Mouse (Mus musculus) MEL (cell line): ENCODE measurements around the gene Pcdh19.

Source experiments
- CHD2 ChIP-seq: IDR thresholded peaks from 2 replicates; pipeline ENCODE4 v1.6.1; 2011; ENCODE audit warnings: low read length, improper control_type of control experiment
- CTCF ChIP-seq, 3 experiments: IDR thresholded peaks in 2 of 3; conservative IDR thresholded peaks in 1 of 3; 2 replicates each; pipeline ENCODE4 v1.5.1; 2011 to 2012; ENCODE audit warnings: low read length in 3 of 3, low read depth in 2 of 3, mild to moderate bottlenecking in 2 of 3, improper control_type of control experiment in 1 of 3, inconsistent platforms in 1 of 3, mixed read lengths in 1 of 3, moderate library complexity in 1 of 3; ENCODE audit not compliant: control insufficient read depth in 1 of 3, insufficient read depth in 1 of 3, poor library complexity in 1 of 3, severe bottlenecking in 1 of 3
- ELF1 ChIP-seq: IDR thresholded peaks from 2 replicates; pipeline ENCODE4 v1.6.1; 2014; ENCODE audit warnings: low read depth, mild to moderate bottlenecking, inconsistent platforms, low read length, improper control_type of control experiment, moderate library complexity
- ETS1 ChIP-seq: IDR thresholded peaks from 2 replicates; pipeline ENCODE4 v1.6.1; 2012; ENCODE audit warnings: low read depth, mild to moderate bottlenecking, inconsistent platforms, low read length, improper control_type of control experiment, moderate library complexity
- POLR2A ChIP-seq, 2 experiments: IDR thresholded peaks; 2 replicates each; pipeline ENCODE4 v1.6.1; 2011 to 2012; ENCODE audit warnings: low read length in 2 of 2, mild to moderate bottlenecking in 2 of 2, control low read depth in 1 of 2, improper control_type of control experiment in 1 of 2, low read depth in 1 of 2, moderate library complexity in 1 of 2; ENCODE audit not compliant: control insufficient read depth in 1 of 2, insufficient read depth in 1 of 2, poor library complexity in 1 of 2
- POLR2AphosphoS5 ChIP-seq: IDR thresholded peaks from 2 replicates; pipeline ENCODE4 v1.6.1; 2012; ENCODE audit warnings: low read depth, borderline replicate concordance, mild to moderate bottlenecking, inconsistent platforms, low read length, moderate library complexity, mixed read lengths
- SIN3A ChIP-seq: IDR thresholded peaks from 2 replicates; pipeline ENCODE4 v1.6.1; 2012; ENCODE audit warnings: low read length, improper control_type of control experiment, inconsistent platforms
- SMC3 ChIP-seq: IDR thresholded peaks from 2 replicates; pipeline ENCODE4 v1.6.1; 2011; ENCODE audit warnings: low read depth, low read length, improper control_type of control experiment
- USF1 ChIP-seq: IDR thresholded peaks from 2 replicates; pipeline ENCODE4 v1.6.1; 2014; ENCODE audit warnings: low read depth, mild to moderate bottlenecking, inconsistent platforms, low read length, improper control_type of control experiment, moderate library complexity
- ZC3H11A ChIP-seq: IDR thresholded peaks from 2 replicates; pipeline ENCODE4 v1.6.1; 2012; ENCODE audit warnings: low read depth, mild to moderate bottlenecking, inconsistent platforms, low read length, improper control_type of control experiment
- ZNF384 ChIP-seq: IDR thresholded peaks from 2 replicates; pipeline ENCODE4 v1.6.1; 2012; ENCODE audit warnings: low read depth, mild to moderate bottlenecking, inconsistent platforms, low read length, improper control_type of control experiment

GRCm38 (mm10) chrX:133683961-133684360 is 4.8 kb downstream of the Pcdh19 start:
- TF ChIP-seq ZC3H11A (no peak), SMC3 (no peak), POLR2AphosphoS5 (no peak), POLR2A (IDR thresholded peaks at IDR 0.05; ENCODE audit: control insufficient read depth in 1 of 2, insufficient read depth in 1 of 2, low read depth in 1 of 2, low read length in 2 of 2, poor library complexity in 1 of 2) (no peak), CHD2 (no peak), ETS1 (no peak), CTCF (IDR thresholded peaks at IDR 0.05 in 2 of 3, conservative IDR thresholded peaks at IDR 0.05 in 1 of 3; ENCODE audit: control insufficient read depth in 1 of 3, insufficient read depth in 1 of 3, low read depth in 2 of 3, low read length in 3 of 3, poor library complexity in 1 of 3, severe bottlenecking in 1 of 3) (no peak), ELF1 (no peak), ZNF384 (no peak), USF1 (no peak), SIN3A (no peak)
